Mouse (Mus musculus) cortical plate, adult 2 months (tissue): ENCODE results near the gene Tbc1d30. TPM values are rescaled to one million over a fixed set of nuclear protein-coding genes. Genes with fewer than 3 reads are reported as not detected.

ENCODE experiments used
- H3K27ac ChIP-seq: fragments of 200-500 bp; 2 replicates; pipeline ENCODE4 v1.5.1; 2012; ENCODE audit warnings: low read length, control low read depth, inconsistent platforms; ENCODE audit not compliant: insufficient read depth
- H3K4me1 ChIP-seq: fragments of 200-500 bp; 2 replicates; pipeline ENCODE4 v1.6.1; 2011; ENCODE audit warnings: low read length; ENCODE audit not compliant: control insufficient read depth, insufficient read depth
- H3K4me3 ChIP-seq: fragments of 200-500 bp; 2 replicates; pipeline ENCODE4 v1.5.1; 2011; ENCODE audit warnings: mild to moderate bottlenecking, low read length, control low read depth; ENCODE audit not compliant: insufficient read depth
- CTCF ChIP-seq: fragments of 200-500 bp; IDR thresholded peaks from 2 replicates; pipeline ENCODE4 v1.5.1; 2011; ENCODE audit warnings: mild to moderate bottlenecking, control low read depth, low read length; ENCODE audit not compliant: insufficient read depth; ENCODE audit errors: extremely low read depth
- POLR2A ChIP-seq: fragments of 200-500 bp; IDR thresholded peaks from 2 replicates; pipeline ENCODE4 v1.6.1; 2011; ENCODE audit warnings: mild to moderate bottlenecking, low read length, control low read depth; ENCODE audit not compliant: insufficient read depth; ENCODE audit errors: extremely low read depth
- polyA plus RNA-seq: library from polyadenylated mRNA; depleted of rRNA; stranded (reverse); fragments of >200 nt; gene quantifications from 2 replicates; pipeline ENCODE4 v1.2.3, GENCODE M21; 2012; rRNA removed

Gene Tbc1d30
- 48.6 and 49.1 TPM in 2 replicates for polyA plus RNA-seq

GRCm38 (mm10) chr10:121351066-121351581, at the start of gene Tbc1d30:
TSS of gene Tbc1d30 (minus strand) at chr10:121351278.
- no peak within 1 kb of the TSS for H3K27ac ChIP-seq
- TF ChIP-seq POLR2A (no peak), CTCF (no peak)

GRCm38 (mm10) chr10:121398599-121398998, 47.5 kb upstream of the Tbc1d30 start:
- no peak overlapping the region for H3K27ac ChIP-seq
- no peaks in the 10 kb centered on the region for H3K4me1 ChIP-seq
- TF ChIP-seq CTCF (no peak), POLR2A (no peak)
- no peak overlapping the region for H3K4me3 ChIP-seq

More at GRCm38 (mm10) chr10:121351066-121351581, at the start of gene Tbc1d30:
- Histone ChIP-seq H3K4me3 (peak within 1 kb of the TSS; percentile 32), H3K4me1 (no peaks in the 10 kb centered on the region)

- TF ChIP-seq POLR2A, result no peak
- TF ChIP-seq CTCF, result no peak
- H3K27ac ChIP-seq, result no peak overlapping the region
- H3K4me3 ChIP-seq, result no peak overlapping the region
- no peaks in the 10 kb centered on the region for H3K4me1 ChIP-seq
These were observed 44.6 kb upstream of the Tbc1d30 start for GRCm38 (mm10) chr10:121395542-121396176.

GRCm38 (mm10) chr10:121394789-121395325, 43.8 kb upstream of the Tbc1d30 start:
- Histone ChIP-seq H3K4me1 (no peaks in the 10 kb centered on the region), H3K27ac (no peak overlapping the region), H3K4me3 (no peak overlapping the region)
- no peak for TF ChIP-seq POLR2A
- TF ChIP-seq CTCF, result no peak

- TF ChIP-seq CTCF (no peak), POLR2A (no peak)
- H3K27ac ChIP-seq, result no peak overlapping the region
- no peaks in the 10 kb centered on the region for H3K4me1 ChIP-seq
- H3K4me3 ChIP-seq, result no peak overlapping the region
These were observed 43.2 kb upstream of the Tbc1d30 start for GRCm38 (mm10) chr10:121394270-121394669.

GRCm38 (mm10) chr10:121391901-121392300, 40.8 kb upstream of the Tbc1d30 start:
- TF ChIP-seq POLR2A (no peak), CTCF (no peak)
- Histone ChIP-seq H3K4me3 (no peak overlapping the region), H3K27ac (no peak overlapping the region), H3K4me1 (no peaks in the 10 kb centered on the region)

- Histone ChIP-seq H3K27ac (no peak overlapping the region), H3K4me3 (no peak overlapping the region), H3K4me1 (no peaks in the 10 kb centered on the region)
- TF ChIP-seq CTCF, result no peak
- TF ChIP-seq POLR2A, result no peak
These were observed 39.5 kb upstream of the Tbc1d30 start for GRCm38 (mm10) chr10:121390602-121391001.

GRCm38 (mm10) chr10:121386347-121386746, 35.3 kb upstream of the Tbc1d30 start:
- TF ChIP-seq CTCF (no peak), POLR2A (no peak)
- Histone ChIP-seq H3K4me3 (no peak overlapping the region), H3K27ac (no peak overlapping the region), H3K4me1 (no peaks in the 10 kb centered on the region; the same call in 1 of the 2 replicates)

- no peaks in the 10 kb centered on the region; the same call in 1 of the 2 replicates for H3K4me1 ChIP-seq
- no peak overlapping the region for H3K4me3 ChIP-seq
- TF ChIP-seq POLR2A (no peak), CTCF (no peak)
- no peak overlapping the region for H3K27ac ChIP-seq
These were observed 34.6 kb upstream of the Tbc1d30 start for GRCm38 (mm10) chr10:121385695-121386094.

- Histone ChIP-seq H3K4me3 (no peak overlapping the region), H3K4me1 (no peaks in the 10 kb centered on the region; the same call in 1 of the 2 replicates), H3K27ac (no peak overlapping the region)
- TF ChIP-seq CTCF (no peak), POLR2A (no peak)
These were observed 33.6 kb upstream of the Tbc1d30 start for GRCm38 (mm10) chr10:121384710-121385109.
